Mouse (Mus musculus) MEL (cell line): ENCODE data around the gene Dgke. TPM values are rescaled to one million over a fixed set of nuclear protein-coding genes. Genes with fewer than 3 reads are reported as not detected.

Experiments used
- DNase-seq: peaks from one replicate; pipeline ENCODE4 v3.0.0; 2011; ENCODE audit warnings: low read depth, low spot score
- H3K27ac ChIP-seq: 2 replicates; pipeline ENCODE4 v1.5.1; 2012; ENCODE audit warnings: low read depth, mild to moderate bottlenecking, control low read depth, low read length, moderate library complexity; ENCODE audit not compliant: control insufficient read depth
- H3K27me3 ChIP-seq, 2 experiments: fragments of 150-350 bp in 1 of 2; sonication (generic) in 1 of 2; 2 replicates each; pipeline ENCODE4 v1.6.1; 2012; ENCODE audit warnings: low read length in 2 of 2, mild to moderate bottlenecking in 2 of 2, improper control_type of control experiment in 1 of 2, moderate library complexity in 1 of 2; ENCODE audit not compliant: insufficient read depth in 2 of 2, control insufficient read depth in 1 of 2
- H3K36me3 ChIP-seq, 2 experiments: 2 replicates each; pipeline ENCODE4 v1.6.1; 2012 to 2014; ENCODE audit warnings: low read length in 2 of 2, improper control_type of control experiment in 1 of 2, inconsistent platforms in 1 of 2, mild to moderate bottlenecking in 1 of 2; ENCODE audit not compliant: insufficient read depth in 2 of 2, control insufficient read depth in 1 of 2
- H3K4me1 ChIP-seq, 2 experiments: fragments of 150-350 bp in 1 of 2; sonication (generic) in 1 of 2; 2 replicates each; pipeline ENCODE4 v1.6.1; 2012; ENCODE audit warnings: low read length in 2 of 2, improper control_type of control experiment in 1 of 2, mild to moderate bottlenecking in 1 of 2; ENCODE audit not compliant: insufficient read depth in 2 of 2, control insufficient read depth in 1 of 2
- H3K4me3 ChIP-seq, 2 experiments: fragments of 150-350 bp in 1 of 2; sonication (generic) in 1 of 2; 2 replicates each; pipeline ENCODE4 v1.5.1; 2012; ENCODE audit warnings: low read depth in 2 of 2, low read length in 2 of 2, mild to moderate bottlenecking in 2 of 2, moderate library complexity in 2 of 2, control low read depth in 1 of 2, improper control_type of control experiment in 1 of 2; ENCODE audit not compliant: control insufficient read depth in 1 of 2, insufficient read depth in 1 of 2
- H3K79me2 ChIP-seq: 2 replicates; pipeline ENCODE4 v1.6.1; 2012; ENCODE audit warnings: mild to moderate bottlenecking, low read length, moderate library complexity; ENCODE audit not compliant: control insufficient read depth, poor library complexity, insufficient read depth
- H3K9ac ChIP-seq: 2 replicates; pipeline ENCODE4 v1.6.1; 2012; ENCODE audit warnings: low read depth, mild to moderate bottlenecking, control low read depth, low read length, moderate library complexity; ENCODE audit not compliant: control insufficient read depth, poor library complexity, severe bottlenecking
- H3K9me3 ChIP-seq: fragments of 150-350 bp; sonication (generic); replicated peaks from 2 replicates; pipeline ENCODE4 v1.6.1; 2012; ENCODE audit warnings: mild to moderate bottlenecking, low read length, improper control_type of control experiment, moderate library complexity; ENCODE audit not compliant: insufficient read depth
- E2F4 ChIP-seq: IDR thresholded peaks from 2 replicates; pipeline ENCODE4 v1.6.1; 2011; ENCODE audit warnings: low read depth, low read length, improper control_type of control experiment, borderline replicate concordance
- ELF1 ChIP-seq: IDR thresholded peaks from 2 replicates; pipeline ENCODE4 v1.6.1; 2014; ENCODE audit warnings: low read depth, mild to moderate bottlenecking, inconsistent platforms, low read length, improper control_type of control experiment, moderate library complexity
- HCFC1 ChIP-seq: IDR thresholded peaks from 2 replicates; pipeline ENCODE4 v1.6.1; 2012; ENCODE audit warnings: low read depth, mild to moderate bottlenecking, inconsistent platforms, low read length, improper control_type of control experiment, moderate library complexity
- MAFK ChIP-seq: IDR thresholded peaks from 2 replicates; pipeline ENCODE4 v1.6.1; 2011; ENCODE audit warnings: low read depth, mild to moderate bottlenecking, low read length, improper control_type of control experiment, borderline replicate concordance
- MAX ChIP-seq: IDR thresholded peaks from 2 replicates; pipeline ENCODE4 v1.6.1; 2011; ENCODE audit warnings: low read length, improper control_type of control experiment
- MXI1 ChIP-seq: IDR thresholded peaks from 2 replicates; pipeline ENCODE4 v1.6.1; 2011; ENCODE audit warnings: mild to moderate bottlenecking, low read depth, low read length, improper control_type of control experiment
- MYB ChIP-seq: IDR thresholded peaks from 2 replicates; pipeline ENCODE4 v1.6.1; 2011; ENCODE audit warnings: mild to moderate bottlenecking, low read depth, low read length, improper control_type of control experiment
- MYC ChIP-seq: IDR thresholded peaks from 2 replicates; pipeline ENCODE4 v1.6.1; 2011; ENCODE audit warnings: low read depth, mild to moderate bottlenecking, low read length, improper control_type of control experiment, moderate library complexity
- NELFE ChIP-seq: IDR thresholded peaks from 2 replicates; pipeline ENCODE4 v1.6.1; 2011; ENCODE audit warnings: low read depth, low read length, improper control_type of control experiment
- NRF1 ChIP-seq: IDR thresholded peaks from 2 replicates; pipeline ENCODE4 v1.6.1; 2014; ENCODE audit warnings: low read depth, mild to moderate bottlenecking, inconsistent platforms, low read length, improper control_type of control experiment, moderate library complexity; ENCODE audit not compliant: poor library complexity, insufficient read depth, severe bottlenecking
- POLR2A ChIP-seq, 2 experiments: IDR thresholded peaks; 2 replicates each; pipeline ENCODE4 v1.6.1; 2011 to 2012; ENCODE audit warnings: low read length in 2 of 2, mild to moderate bottlenecking in 2 of 2, control low read depth in 1 of 2, improper control_type of control experiment in 1 of 2, low read depth in 1 of 2, moderate library complexity in 1 of 2; ENCODE audit not compliant: control insufficient read depth in 1 of 2, insufficient read depth in 1 of 2, poor library complexity in 1 of 2
- POLR2AphosphoS5 ChIP-seq: IDR thresholded peaks from 2 replicates; pipeline ENCODE4 v1.6.1; 2012; ENCODE audit warnings: low read depth, borderline replicate concordance, mild to moderate bottlenecking, inconsistent platforms, low read length, moderate library complexity, mixed read lengths
- RAD21 ChIP-seq: IDR thresholded peaks from 2 replicates; pipeline ENCODE4 v1.6.1; 2011; ENCODE audit warnings: mild to moderate bottlenecking, low read depth, low read length, improper control_type of control experiment
- RCOR1 ChIP-seq: IDR thresholded peaks from 2 replicates; pipeline ENCODE4 v1.6.1; 2012; ENCODE audit warnings: low read depth, mild to moderate bottlenecking, inconsistent platforms, low read length, improper control_type of control experiment
- TBP ChIP-seq: IDR thresholded peaks from 2 replicates; pipeline ENCODE4 v1.8.0; 2011; ENCODE audit warnings: low read depth, low read length, improper control_type of control experiment
- TCF12 ChIP-seq: IDR thresholded peaks from 2 replicates; pipeline ENCODE4 v1.6.1; 2014; ENCODE audit warnings: low read depth, mild to moderate bottlenecking, inconsistent platforms, low read length, improper control_type of control experiment, moderate library complexity
- USF2 ChIP-seq, 2 experiments: IDR thresholded peaks; 2 replicates each; pipeline ENCODE4 v1.6.1; 2011 to 2012; ENCODE audit warnings: improper control_type of control experiment in 2 of 2, low read length in 2 of 2, borderline replicate concordance in 1 of 2, inconsistent platforms in 1 of 2, low read depth in 1 of 2, mild to moderate bottlenecking in 1 of 2; ENCODE audit not compliant: insufficient read depth in 1 of 2
- ZNF384 ChIP-seq: IDR thresholded peaks from 2 replicates; pipeline ENCODE4 v1.6.1; 2012; ENCODE audit warnings: low read depth, mild to moderate bottlenecking, inconsistent platforms, low read length, improper control_type of control experiment
- polyA plus RNA-seq, 2 experiments: library from polyadenylated mRNA; stranded (reverse) in 1 of 2; unstranded in 1 of 2; fragments of >175 nt in 1 of 2; fragments of >200 nt in 1 of 2; gene quantifications; 2 replicates each; pipeline versions ENCODE4 v1.2.1 to v1.2.4; 2012; ENCODE audit warnings: low replicate concordance in 2 of 2, low read depth in 1 of 2; ENCODE audit not compliant: insufficient read length in 2 of 2, insufficient read depth in 1 of 2, missing spikeins in 1 of 2
- total RNA-seq: library from RNA; depleted of rRNA; stranded (reverse); fragments of 300-350 nt; gene quantifications from 2 replicates; pipeline ENCODE4 v1.2.3, GENCODE M21; 2012

Gene Dgke
- total and polyA plus RNA-seq, 3 experiments = 5.2 to 6.4 TPM; not detected in 1

DNA sequence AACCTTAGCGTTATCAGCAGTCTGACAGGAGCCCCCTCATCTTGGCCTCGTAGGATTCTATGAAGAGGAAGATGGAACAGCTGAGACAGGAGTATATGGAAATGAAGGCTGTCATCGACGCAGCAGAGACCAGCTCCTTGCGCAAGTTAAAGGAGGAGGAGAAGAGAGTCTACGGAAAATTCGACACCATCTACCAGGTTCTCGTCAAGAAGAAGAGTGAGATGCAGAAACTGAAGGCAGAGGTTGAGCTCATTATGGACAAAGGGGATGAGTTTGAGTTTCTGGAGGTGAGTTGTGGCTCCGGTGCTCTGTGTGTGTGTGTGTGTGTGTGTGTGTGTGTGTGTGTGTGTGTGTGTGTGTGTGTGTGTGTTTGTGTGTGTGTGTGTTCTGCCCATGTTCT is 57.6 kb downstream of the Dgke start:
- Histone ChIP-seq H3K9me3 (no peaks in the 10 kb centered on the region), H3K9ac (no peak overlapping the region), H3K36me3 (peaks cover 0 to 35% of the 10 kb centered on the region in 2 experiments; a peak in 2 of 4 replicates), H3K27me3 (no peaks in the 10 kb centered on the region), H3K79me2 (peaks cover 5% of the 10 kb centered on the region; the same call in 1 of the 2 replicates), H3K4me1 (no peaks in the 10 kb centered on the region), H3K4me3 (no peak overlapping the region), H3K27ac (no peak overlapping the region)
- no peak for DNase-seq
- no peak for TF ChIP-seq ELF1
- no peak for TF ChIP-seq POLR2AphosphoS5
- no peak for TF ChIP-seq TBP
- no peak for TF ChIP-seq USF2 (IDR thresholded peaks at IDR 0.05; ENCODE audit: borderline replicate concordance in 1 of 2, insufficient read depth in 1 of 2, low read depth in 1 of 2, low read length in 2 of 2)
- TF ChIP-seq E2F4 = no peak
- TF ChIP-seq HCFC1 = no peak
- no peak for TF ChIP-seq MAFK
- no peak for TF ChIP-seq MYC
- no peak for TF ChIP-seq MAX
- no peak for TF ChIP-seq ZNF384
- TF ChIP-seq RAD21 = no peak
- no peak for TF ChIP-seq RCOR1
- TF ChIP-seq TCF12 = no peak
- TF ChIP-seq MYB = no peak
- no peak for TF ChIP-seq NELFE
- no peak for TF ChIP-seq POLR2A (IDR thresholded peaks at IDR 0.05; ENCODE audit: control insufficient read depth in 1 of 2, insufficient read depth in 1 of 2, low read depth in 1 of 2, low read length in 2 of 2, poor library complexity in 1 of 2)
- no peak for TF ChIP-seq MXI1
- no peak for TF ChIP-seq NRF1

DNA sequence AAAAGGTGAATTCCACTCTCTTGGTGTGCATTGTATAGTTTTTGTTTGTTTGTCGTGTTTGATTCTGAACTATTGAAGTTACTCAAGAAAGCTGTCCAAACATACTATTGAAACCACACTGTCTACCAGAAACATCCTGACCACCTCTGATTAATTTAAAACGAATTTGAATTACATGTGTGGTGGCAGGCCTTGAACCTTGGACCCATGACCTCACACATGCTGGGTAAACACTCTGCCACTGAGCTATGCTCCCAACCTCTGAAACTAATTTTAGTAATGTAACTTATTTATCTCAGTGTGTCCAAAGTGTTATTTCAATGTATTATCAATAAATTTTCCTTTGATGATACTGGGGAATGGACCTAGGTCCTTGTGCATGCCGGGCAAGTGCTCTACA is 59.1 kb downstream of the Dgke start:
- DNase-seq = no peak
- Histone ChIP-seq H3K9me3 (no peaks in the 10 kb centered on the region), H3K36me3 (peaks cover 3 to 32% of the 10 kb centered on the region in 2 experiments), H3K4me3 (no peak overlapping the region), H3K27ac (no peak overlapping the region), H3K79me2 (peaks cover 18% of the 10 kb centered on the region), H3K27me3 (no peaks in the 10 kb centered on the region), H3K4me1 (peaks cover 0 to 6% of the 10 kb centered on the region in 2 experiments; a peak in 2 of 4 replicates), H3K9ac (no peak overlapping the region)
- TF ChIP-seq RCOR1 = no peak
